Mouse (Mus musculus) retina, embryonic 14.5 days (tissue): Measurements from ENCODE around the gene Tpcn1.

ENCODE experiments used
- DNase-seq: peaks from one replicate; pipeline ENCODE4 v3.0.0-alpha.2; 2015; ENCODE audit warnings: low spot score

Tpcn1 gene

DNA sequence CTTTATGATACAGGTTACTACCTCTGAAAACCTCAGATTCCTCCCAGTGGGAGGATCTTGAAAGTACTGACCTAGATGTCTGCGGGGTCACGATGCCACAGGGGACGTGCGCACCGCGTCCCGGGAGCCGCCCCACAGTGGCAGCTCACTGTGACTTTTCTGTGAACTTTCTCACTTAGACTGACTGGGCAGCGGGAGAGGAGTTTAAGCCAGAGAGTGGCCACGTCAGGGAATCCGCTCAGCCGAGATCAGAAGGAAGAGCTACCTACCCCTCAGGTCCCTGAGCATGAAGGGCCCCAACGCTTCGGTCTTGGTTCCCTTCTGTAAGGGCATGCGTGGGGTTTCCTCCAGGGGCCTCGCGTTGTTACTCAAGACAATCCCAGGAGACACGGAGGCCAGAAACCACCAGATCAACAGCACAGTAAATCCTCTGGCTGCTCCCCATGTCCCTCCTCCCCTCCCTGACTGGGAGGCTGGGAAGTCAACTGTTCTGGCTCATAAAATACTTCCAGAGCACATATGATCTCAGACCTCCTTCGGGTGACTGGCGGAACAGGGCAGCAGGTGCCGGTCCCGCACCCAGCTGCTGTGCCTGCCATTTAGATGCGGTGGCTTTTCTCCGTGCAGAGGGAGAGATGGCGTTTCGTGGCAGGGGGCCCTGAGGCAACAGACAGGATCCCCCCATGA, 9.1 kb downstream of the Tpcn1 start:
- DNase-seq, result peak; percentile 49

DNA sequence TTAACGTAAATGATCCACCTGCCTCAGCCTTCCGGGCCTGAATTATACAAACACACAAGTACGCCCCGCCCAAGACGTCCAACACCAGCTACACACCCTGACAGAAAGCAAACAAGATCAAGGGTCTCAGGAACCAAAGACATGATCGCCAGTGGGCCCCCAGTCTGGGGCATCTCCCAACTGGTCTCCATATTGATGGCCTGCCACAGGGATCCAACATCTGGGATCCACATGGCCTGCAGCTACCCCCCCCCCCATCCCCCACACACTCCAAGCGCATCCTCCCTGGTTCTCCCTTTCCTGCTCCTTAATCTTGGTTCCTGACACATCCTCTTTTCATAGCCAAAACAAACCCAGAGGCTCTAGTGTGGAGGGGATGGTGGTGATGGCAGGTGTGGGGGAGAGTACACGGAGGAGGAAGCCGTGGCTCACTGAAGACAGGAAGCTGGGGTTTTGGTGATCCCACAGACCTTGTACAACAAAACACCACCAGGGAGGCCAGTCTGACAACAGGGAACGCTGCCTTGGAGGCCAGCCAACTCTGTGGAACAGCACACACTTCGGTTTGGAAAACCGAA, 9.9 kb downstream of the Tpcn1 start:
- DNase-seq, result peak; percentile 3

DNA sequence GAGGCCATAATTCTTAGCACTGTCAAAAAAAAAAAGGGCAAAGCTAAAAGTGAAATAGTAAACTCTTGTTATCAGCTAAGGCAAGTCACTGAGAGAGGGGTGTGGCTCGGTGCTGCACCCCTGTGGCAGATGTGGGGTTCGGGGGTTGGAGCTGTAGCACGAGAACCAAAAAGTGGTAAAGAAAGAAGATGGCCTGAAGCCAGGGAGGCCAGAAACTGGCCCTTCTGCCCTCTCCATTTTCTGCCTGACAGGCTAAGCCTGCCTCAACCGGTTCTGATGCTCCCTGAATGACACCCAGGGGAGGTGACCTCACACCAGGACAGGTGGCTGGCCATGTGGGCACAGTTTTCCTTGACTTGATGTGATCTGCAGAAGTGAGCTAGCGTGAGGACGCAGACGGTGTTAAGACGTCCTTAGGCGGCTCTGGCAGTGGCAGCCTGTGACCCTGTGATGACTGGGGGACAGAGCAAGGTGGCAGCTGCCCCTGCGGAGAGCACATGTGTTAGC, 10.5 kb downstream of the Tpcn1 start:
- DNase-seq, result peak; percentile 37

DNA sequence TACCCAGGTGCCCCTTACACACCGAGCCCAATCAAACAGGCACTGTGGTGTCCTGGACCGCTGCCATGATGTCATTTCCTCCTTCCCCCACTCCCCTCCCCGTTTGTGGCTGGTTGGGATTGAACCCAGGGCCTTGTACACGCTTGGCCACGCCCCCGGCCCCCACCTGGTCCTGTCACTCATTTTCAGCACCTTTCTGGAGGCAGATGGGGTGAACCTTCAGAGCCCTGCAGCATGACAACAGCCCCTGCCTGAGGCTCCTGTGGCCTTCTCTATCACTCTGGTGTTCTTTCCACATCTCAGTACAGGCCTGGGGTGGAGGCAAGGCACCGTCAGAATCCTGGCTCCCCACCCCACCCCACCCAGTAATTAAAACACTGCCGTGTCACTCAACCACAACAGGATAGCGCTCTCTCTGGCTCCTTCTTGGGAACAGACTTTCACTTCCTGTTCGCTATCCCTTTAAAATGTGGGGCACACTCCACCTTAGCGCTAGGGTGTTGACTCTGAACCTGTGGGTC, 11.6 kb downstream of the Tpcn1 start:
- no peak for DNase-seq

DNA sequence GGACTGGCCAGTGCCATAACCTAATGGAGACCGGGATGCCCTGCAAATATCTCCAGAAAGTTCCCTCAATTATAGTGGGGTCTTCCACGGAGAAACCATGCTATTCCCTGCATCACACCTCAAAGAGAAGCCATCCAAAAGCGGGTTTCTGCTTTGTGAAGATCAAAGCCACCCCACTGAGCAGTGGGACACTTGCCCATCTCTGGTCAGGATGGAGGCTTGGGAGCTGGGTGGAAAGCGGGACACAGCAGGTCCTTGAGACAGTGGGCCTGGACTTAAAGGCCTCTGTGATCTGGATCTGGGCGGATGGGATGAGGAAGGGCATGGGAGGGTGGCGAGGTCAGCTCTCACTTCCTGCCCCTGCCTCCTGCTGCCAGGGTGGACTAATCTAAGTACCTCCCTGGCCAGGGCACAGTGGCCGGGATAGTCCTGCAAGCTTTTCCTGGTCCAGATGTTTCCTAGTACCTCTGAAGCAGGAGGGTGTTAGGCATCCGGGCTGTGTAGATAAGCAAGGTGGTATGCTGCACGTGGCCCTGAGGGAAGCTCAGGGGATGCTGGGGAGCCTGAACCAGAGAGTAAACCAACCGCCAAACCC, 13.9 kb downstream of the Tpcn1 start:
- no peak for DNase-seq

DNA sequence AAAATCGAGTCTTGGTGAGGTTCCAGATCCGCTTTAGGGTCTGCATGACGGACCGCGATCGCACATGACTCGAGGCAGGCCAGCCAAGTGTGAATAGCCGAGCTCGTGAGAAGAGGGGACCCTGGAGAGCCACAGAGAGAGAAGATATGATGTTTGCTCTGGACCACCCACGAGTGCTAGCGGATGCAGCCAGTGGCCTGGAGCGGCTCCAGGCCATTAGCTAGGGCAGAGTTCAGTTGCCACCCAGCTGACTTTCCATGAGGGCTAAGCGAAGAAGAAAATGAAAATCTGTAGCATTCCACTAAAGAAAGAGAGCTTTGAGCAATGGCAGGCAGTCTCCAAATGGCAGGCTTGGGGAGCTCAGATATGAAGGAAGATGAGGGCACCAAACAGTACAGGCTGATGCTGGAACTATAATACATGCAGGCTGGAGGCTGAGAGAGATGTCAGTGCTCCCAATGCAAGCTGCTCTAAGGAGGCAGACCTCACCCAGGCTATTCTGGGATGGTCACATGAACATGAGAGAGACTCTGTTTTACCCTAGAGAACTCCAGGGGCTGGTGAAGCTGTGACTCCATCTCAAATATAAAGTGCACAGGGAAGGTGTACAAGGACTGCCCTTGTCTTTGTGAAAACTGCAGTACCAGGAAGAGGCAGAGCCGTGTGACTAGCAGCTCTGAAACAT, 17.3 kb downstream of the Tpcn1 start:
- DNase-seq, result peak; percentile 35

DNA sequence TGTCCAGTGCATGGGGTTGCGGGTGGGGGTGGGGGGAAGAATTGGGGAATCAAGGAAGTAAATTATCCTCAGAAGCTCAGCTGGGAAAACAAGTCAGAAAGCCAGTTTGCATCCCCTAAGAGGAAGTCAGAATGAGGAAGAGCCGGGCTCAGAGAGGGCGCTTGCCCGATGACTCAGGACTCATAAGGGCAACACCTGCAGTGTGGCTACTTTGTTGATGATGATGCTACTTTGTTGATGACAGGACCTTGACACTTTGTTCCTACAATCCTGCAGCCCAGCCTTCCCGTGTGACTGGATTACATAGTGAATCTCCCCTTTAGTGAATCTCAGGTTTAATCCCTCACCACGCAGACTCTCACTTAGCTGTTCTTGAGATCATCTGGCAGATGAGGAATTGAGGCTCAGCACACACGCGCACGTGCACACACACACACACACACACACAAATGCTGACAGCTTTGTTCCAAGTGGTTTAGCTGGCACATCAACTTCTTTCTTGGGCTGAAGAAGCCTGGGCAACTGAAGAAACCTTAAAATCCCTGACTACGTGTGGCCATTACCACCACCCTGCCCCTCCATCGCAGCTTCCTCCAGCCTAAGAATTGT, 18.1 kb downstream of the Tpcn1 start:
- DNase-seq, result peak; percentile 5

DNA sequence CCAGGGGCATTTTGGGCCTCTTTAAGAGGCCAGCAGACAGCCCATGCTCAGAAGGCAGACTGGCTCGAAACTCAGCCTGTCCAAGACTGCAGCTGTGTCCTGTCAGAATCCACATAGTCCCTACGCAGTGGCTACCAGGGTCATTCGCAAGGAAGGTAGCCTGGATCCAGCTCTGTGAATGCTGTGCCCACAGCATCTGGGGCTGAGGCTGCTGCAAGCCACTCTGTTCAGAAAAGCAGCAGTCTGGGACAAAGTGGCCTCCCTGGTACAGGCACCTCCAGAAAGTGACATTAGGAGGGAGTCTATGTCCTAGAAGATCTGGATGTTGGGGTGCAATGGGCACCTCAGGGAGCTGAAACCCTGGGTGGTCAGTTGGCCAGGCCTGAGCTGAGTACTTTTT, 18.7 kb downstream of the Tpcn1 start:
- no peak for DNase-seq

DNA sequence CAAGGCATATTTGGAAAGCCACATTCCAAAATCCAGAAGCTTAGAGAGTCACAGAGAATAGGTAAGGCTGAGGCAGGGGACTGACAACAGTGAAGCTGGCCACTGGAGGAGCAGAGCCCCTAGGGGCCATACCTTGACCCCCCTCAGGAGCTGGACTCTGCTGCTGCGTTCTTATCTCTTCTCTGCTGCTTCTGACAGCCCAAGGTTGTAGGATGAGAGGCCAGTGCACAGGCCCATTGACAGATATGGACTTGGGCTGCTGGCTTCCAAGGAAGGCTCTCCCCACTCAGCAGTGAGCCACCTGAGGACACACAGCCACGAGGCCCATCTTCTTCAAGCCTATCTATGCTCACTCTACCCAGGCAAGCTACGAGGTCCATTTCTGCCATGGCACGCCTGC, 19.5 kb downstream of the Tpcn1 start:
- DNase-seq, result no peak

DNA sequence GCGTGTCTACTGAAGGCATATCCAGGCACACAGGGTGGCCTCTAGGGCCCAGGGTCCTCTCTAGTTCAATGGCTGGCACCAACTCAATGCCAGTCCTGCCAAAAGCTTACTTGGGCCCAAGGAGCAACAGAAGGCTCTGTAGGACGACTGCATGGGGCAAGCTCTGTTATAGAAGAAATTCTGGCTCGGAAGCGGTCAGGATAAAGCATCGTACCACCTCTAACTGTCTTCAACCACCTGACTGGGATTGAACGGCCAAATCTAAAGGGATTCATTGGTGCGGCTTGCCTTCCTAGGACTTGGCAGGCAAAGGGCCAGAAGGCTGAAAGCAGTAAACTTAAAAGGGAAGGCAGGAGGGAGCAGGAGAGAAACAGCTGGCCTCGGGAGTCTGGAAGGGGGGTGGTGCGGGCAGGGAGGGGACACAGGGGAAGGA, 20.1 kb downstream of the Tpcn1 start:
- DNase-seq, result no peak

DNA sequence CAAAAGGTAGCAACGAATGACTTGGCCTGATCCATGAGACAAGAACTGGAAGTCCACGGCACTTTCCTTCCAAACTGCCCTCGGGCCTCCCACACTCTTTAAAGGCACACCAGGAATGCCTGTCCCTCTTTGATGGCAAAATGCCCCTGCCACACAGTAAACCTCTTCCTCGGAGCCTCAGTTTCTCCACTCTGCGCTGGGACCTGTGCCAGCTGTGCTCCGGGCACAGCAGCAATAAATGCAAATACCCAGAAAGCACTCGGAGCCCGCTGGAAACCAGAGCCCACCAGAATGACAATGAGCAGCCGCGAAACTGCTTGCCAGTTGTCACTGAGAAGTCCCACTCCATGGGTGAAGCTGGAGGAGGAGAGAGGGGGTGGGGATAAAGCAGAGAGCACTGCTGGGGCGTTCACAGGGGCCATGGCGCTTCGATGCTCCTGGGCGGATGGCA, 20.7 kb downstream of the Tpcn1 start:
- DNase-seq, result no peak

DNA sequence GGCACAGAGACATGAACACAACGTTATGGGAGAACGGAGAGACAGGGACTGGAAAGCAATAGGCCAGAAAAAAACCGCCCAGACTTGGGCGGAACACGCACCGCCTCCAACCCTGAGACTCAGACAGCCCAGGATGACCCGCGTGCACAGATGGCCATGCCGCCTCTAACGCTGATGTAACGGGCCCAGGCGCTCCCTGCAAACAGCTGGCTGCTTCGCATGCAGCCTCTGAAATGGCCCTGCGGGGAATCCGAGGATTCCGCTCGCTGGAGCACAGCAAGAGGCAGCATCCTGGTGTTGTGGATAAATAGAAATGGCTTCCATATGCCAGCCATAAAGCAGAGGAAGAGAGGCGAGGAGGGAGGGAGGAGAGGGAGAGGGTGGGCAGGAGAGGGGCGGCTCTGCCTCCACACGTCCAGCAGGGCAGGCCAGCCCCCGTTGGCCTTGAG, 21.2 kb downstream of the Tpcn1 start:
- DNase-seq, result peak; percentile 71

DNA sequence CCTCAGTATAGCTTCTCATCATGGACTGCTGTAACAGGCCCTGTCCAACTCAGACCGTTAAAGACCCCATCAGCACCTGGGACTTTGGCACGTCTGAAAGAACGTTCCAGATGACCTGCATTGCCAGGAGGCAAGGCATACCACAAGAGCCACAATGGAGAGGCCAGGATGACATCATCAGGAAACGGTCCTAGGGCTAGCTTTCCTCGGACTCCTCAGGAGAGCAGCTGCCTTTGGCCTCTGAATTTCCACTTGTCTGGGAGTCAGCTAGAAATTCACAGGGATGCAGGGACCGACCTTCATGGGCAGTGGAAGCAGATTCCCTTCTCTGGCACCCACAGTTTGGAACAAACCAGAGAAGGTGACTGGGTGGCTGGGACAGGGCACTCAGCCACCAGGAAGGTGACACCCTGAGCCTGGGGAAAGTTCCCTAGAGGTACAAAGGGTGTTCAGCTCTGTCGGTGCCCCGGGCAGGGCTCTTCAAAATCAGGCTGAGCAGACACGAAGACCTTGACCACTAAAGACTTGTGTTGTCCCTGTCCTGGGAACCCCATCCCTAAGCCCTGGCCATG, 21.7 kb downstream of the Tpcn1 start:
- no peak for DNase-seq

DNA sequence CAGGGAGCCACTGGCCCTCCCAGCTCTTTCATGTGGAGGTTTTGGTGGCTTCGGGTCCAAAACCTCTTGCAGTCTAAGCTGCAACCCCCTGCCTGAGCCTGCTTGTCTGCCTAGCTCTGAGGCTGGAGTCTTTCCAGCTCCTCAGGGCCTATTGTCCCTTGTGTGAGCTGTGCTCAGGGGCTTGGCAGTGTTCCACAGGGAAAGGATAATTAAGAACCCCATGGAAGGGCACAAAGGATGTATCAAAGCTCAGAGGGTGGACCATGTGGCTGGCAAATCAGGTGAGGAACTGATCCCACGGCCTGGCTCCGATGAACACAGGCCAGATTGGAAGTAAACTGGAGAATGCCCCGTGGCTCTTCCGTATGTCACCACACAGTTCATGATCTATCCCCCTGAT, 22.4 kb downstream of the Tpcn1 start:
- no peak for DNase-seq

DNA sequence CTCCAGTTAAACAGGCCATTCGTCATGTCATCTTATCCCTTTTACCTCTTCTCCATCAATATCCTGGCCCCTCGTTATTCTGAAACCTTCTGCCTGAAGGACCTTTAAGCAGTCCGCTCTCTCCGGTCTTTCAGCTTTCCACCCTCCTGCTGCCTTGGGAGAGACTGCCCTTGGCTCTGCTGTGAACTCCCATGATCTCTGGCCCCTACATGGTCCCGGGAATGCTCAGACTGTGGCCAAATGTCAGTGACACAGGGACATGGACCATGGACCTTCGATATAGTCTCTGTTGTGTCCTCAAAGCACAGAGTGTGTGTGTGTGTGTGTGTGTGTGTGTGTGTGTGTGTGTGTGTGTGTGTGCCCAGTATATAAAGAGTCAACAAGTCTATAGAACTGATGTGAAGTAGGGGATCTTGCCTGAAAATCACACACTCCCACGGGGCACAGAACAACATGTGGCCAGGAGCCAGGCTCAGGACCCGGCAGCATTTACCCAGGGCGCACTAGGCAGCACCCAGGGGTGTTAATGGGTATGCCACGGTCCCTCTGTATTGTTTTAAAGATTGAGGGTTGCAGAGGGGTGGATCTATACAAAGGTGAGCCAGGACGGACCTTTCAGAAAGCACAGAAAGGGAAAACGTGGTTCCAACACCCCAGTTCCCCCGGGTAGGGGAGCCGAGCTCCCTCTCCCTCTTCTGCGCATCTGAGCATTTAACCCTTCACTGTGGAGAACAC, 23.1 kb downstream of the Tpcn1 start:
- no peak for DNase-seq

DNA sequence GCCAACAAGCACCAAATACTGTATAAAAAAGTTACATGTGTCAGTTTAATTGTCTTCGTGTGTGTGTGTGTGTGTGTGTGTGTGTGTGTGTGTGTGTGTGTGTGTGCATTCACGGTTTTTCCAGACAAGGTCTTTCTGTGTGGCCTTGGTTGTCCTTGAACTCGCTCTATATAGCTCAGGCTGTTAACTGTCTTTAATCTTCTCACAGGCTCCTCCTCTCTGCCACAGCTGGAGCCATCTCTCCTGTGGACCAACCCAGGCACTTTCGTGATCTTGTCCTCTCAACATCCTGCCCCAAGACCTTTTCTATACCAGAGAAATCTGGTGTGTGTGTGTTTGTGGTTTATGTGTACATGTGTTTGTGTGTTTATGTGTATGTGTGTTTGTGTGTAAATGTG, 24.6 kb downstream of the Tpcn1 start:
- no peak for DNase-seq

DNA sequence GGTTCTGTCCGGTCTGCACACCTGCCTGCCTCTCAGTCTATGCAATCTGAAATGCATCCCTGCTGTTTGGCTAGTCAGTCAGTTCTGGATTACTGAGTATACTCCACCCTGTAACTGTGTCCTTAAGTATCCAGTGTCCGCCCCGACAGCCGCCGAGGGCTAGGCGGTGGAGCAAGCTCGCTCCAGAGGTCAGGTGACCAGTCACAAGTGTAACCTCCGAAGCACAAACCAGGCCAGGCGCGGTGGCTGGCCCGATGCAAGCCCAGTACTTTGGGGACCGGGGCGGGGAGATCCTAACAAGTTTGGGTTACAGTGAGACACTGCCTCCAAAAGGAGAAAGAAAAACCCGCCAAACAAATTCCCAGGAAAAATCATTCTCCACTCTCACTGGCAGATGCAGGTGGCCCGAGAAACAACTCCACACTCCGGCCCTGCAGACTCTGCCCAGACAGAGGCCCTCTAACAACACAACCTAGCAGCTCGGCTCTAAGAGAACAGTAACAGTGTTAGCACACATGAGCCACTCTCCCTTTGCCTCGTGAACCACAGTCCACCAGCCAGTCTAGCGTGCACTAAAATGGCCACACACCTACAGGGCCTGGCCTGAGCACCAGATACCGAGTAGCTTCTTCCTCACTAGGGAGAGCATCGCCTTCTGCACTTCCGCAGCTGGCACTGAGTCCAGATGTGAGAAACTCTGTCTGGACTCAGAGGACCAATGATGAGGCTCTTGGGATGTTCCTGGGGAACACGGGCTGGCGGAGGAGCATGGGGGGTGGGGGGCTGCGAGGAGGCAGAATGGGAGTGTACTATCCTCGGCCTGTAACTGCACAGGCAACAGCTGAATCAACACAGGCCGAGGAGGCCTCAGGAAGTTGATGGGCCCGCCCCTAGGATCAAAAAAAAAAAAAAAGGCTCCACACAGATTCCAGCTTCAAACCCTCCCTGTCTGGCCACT, 25.2 kb downstream of the Tpcn1 start:
- DNase-seq, result no peak

DNA sequence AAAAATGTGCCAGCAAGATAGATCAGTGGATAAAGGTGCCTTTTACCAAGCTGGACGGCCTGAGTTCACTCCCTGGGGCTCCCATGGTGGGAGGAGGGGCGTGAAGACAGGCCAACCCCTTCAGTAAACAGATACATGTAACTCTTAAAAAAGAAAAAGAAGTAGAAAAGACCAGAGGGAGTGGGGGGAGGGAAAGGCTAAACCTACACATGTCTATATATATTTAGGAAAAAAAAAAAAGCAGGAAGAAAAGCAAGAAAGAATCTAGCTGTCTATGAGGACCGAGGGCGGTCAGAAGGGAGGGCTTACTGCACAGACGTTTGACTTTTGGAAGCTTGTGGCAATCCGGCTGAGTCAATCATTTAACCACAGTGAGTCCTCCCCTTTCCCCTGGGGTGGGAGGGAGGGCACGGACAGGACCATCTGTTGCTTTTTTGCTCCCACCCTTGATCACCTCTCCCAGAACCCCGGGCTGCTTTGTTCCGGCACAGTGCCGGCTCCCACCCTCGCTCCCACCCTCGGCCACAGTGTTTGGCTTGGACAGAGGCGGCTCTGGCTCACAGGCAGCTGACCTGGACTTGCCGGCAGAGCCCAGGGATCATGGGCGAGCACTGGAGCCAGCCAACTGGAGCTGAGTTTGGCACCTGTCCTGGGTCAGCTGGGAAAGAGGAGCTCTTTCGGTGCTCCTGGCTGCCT, 27.7 kb downstream of the Tpcn1 start:
- DNase-seq, result peak; percentile 65

DNA sequence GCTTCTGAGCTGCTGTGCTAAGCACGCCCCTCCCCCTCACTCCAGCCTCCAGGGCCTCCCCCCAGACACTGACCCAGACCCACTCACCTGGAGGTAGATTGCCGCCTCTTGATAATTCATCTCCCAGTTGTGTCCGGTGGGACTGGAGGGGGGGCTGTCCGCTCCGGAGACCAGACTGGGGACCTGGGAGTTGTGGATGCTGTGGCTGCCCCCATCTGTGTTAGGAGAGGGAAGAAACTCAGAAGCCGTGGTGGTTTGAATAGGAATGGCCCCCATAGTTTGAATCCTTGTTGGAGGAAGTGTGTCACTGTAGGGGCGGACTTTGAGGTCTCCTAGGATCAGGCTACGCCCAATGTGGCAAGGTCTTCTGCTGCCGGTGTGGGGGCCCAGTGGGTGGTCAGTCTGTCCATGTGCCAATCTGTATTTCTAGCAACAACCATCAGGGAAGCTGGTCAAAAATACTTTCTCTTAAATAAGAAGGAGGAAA, 28.3 kb downstream of the Tpcn1 start:
- DNase-seq, result no peak
